Mouse (Mus musculus) CD4-positive, CD25-positive, alpha-beta regulatory T cell, adult 4 months (primary cell): ENCODE measurements around the gene Svs5. TPM values are rescaled to one million over a fixed set of nuclear protein-coding genes. Genes with fewer than 3 reads are reported as not detected.
"Not testable (repeated sequence)": the region's sequence is repeated elsewhere in the genome, so short reads cannot be mapped to it uniquely, and the experiment has no call there.

Experiments
- ATAC-seq: one replicate; pipeline ENCODE4 v1.8.0; 2017
- polyA plus RNA-seq, 2 experiments: library from polyadenylated mRNA; unstranded; fragments of 100-300 nt; shearing (Covaris generic); gene quantifications; one replicate each; pipeline ENCODE4 v1.2.1; 2017

Svs5 gene
- not detected for polyA plus RNA-seq

GRCm38 (mm10) chr2:164332440-164332839 is at the start of gene Svs5:
TSS of gene Svs5 (plus strand) at chr2:164332740.
- ATAC-seq, result not testable (repeated sequence)

- not testable (repeated sequence) for ATAC-seq
Observed at GRCm38 (mm10) chr2:164288968-164289367, 43.6 kb upstream of the Svs5 start, which contains the start of gene Svs3a. TSS of gene Svs3a (plus strand) at chr2:164289268.

- ATAC-seq, result no peak
Observed at GRCm38 (mm10) chr2:164312599-164312998, 19.9 kb upstream of the Svs5 start.

- not testable (repeated sequence) for ATAC-seq
Observed at GRCm38 (mm10) chr2:164315460-164315859, 17.1 kb upstream of the Svs5 start.

- ATAC-seq, result not testable (repeated sequence)
Observed at GRCm38 (mm10) chr2:164316451-164316850, 16.1 kb upstream of the Svs5 start, which contains the start of gene Svs6. TSS of gene Svs6 (plus strand) at chr2:164316751.

- no peak for ATAC-seq
Observed at GRCm38 (mm10) chr2:164320983-164321382, 11.6 kb upstream of the Svs5 start.

- ATAC-seq, result not testable (repeated sequence)
Observed at GRCm38 (mm10) chr2:164343732-164344131, 11.2 kb downstream of the Svs5 start.

- not testable (repeated sequence) for ATAC-seq
Observed at GRCm38 (mm10) chr2:164347697-164348096, 15.2 kb downstream of the Svs5 start.

- no peak for ATAC-seq
Observed at GRCm38 (mm10) chr2:164348980-164349379, 16.4 kb downstream of the Svs5 start.

- ATAC-seq, result no peak
Observed at GRCm38 (mm10) chr2:164352697-164353096, 20.2 kb downstream of the Svs5 start.

GRCm38 (mm10) chr2:164353356-164353755 is 20.8 kb downstream of the Svs5 start:
- ATAC-seq, result no peak

- no peak for ATAC-seq
Observed at GRCm38 (mm10) chr2:164356177-164356967, 23.8 kb downstream of the Svs5 start.

GRCm38 (mm10) chr2:164358373-164358772 is 25.8 kb downstream of the Svs5 start:
- ATAC-seq, result no peak

GRCm38 (mm10) chr2:164359031-164359430 is 26.5 kb downstream of the Svs5 start:
- ATAC-seq, result no peak

GRCm38 (mm10) chr2:164359668-164360067 is 27.1 kb downstream of the Svs5 start:
- ATAC-seq, result no peak

GRCm38 (mm10) chr2:164360974-164361657 is 28.6 kb downstream of the Svs5 start:
- no peak for ATAC-seq

GRCm38 (mm10) chr2:164366947-164367346 is 34.4 kb downstream of the Svs5 start:
- no peak for ATAC-seq

- no peak for ATAC-seq
Observed at GRCm38 (mm10) chr2:164368620-164369105, 36.1 kb downstream of the Svs5 start.

GRCm38 (mm10) chr2:164371371-164371770 is 38.8 kb downstream of the Svs5 start:
- ATAC-seq, result no peak

- ATAC-seq, result no peak
Observed at GRCm38 (mm10) chr2:164372408-164373053, 40.0 kb downstream of the Svs5 start.

- no peak for ATAC-seq
Observed at GRCm38 (mm10) chr2:164373187-164373586, 40.6 kb downstream of the Svs5 start.

GRCm38 (mm10) chr2:164377478-164378426 is 45.2 kb downstream of the Svs5 start:
- ATAC-seq, result no peak
